Mouse (Mus musculus): ENCODE results near the gene Ndufaf7. TPM values are rescaled to one million over a fixed set of nuclear protein-coding genes. Genes with fewer than 3 reads are reported as not detected.
A peak's percentile ranks its signal among the peaks of the same experiment; 100 is the strongest.

Gene Ndufaf7
- total and polyA plus RNA-seq, 3 experiments = 4.0 to 49.4 (median 40.0) TPM

- Histone ChIP-seq H3K4me1 (ENCODE audit: insufficient read depth, low read depth, low read length) (peaks cover 19% of the 10 kb centered on the region), H3K36me3 (replicated peaks) (peaks cover 34% of the 10 kb centered on the region), H3K4me3 (ENCODE audit: low read depth, low read length) (peak within 1 kb of the TSS; percentile 81), H3K27me3 (ENCODE audit: insufficient read depth, low read length) (no peaks in the 10 kb centered on the region), H3K9me3 (replicated peaks) (no peaks in the 10 kb centered on the region)
- DNase-seq (ENCODE audit: low spot score) (peak; percentile 84), ATAC-seq (ENCODE audit: extremely low read depth, insufficient number of reproducible peaks, low FRiP score, poor library complexity, severe bottlenecking) (peak; percentile 97)
- no peak for TF ChIP-seq POLR2AphosphoS5 (IDR thresholded peaks at IDR 0.05; ENCODE audit: insufficient replicate concordance, low read depth, low read length)
- no peak for TF ChIP-seq TAL1 (conservative IDR thresholded peaks at IDR 0.05; ENCODE audit: low read depth, low read length)
- no peak for TF ChIP-seq GATA2 (IDR thresholded peaks at IDR 0.05; ENCODE audit: borderline replicate concordance, low read depth, low read length)
- no peak for TF ChIP-seq GATA1 (IDR thresholded peaks at IDR 0.05; ENCODE audit: borderline replicate concordance, low read length)
- no peak for TF ChIP-seq CTCF (IDR thresholded peaks at IDR 0.05; ENCODE audit: low read depth, low read length)
Observed at GRCm38 (mm10) chr17:78916369-78916813, 20.5 kb upstream of the Ndufaf7 start, which contains the start of gene Cebpzos. TSS of gene Cebpzos (plus strand) at chr17:78916500.

- Histone ChIP-seq H3K4me3 (ENCODE audit: low read depth, low read length) (peak overlapping the region; percentile 81), H3K36me3 (replicated peaks) (peaks cover 39% of the 10 kb centered on the region), H3K27me3 (ENCODE audit: insufficient read depth, low read length) (no peaks in the 10 kb centered on the region), H3K9me3 (replicated peaks) (no peaks in the 10 kb centered on the region), H3K4me1 (ENCODE audit: insufficient read depth, low read depth, low read length) (peaks cover 19% of the 10 kb centered on the region)
- no peak for ATAC-seq (ENCODE audit: extremely low read depth, insufficient number of reproducible peaks, low FRiP score, poor library complexity, severe bottlenecking)
- no peak for DNase-seq (ENCODE audit: low spot score)
- TF ChIP-seq TAL1 (conservative IDR thresholded peaks at IDR 0.05; ENCODE audit: low read depth, low read length) (no peak), GATA2 (IDR thresholded peaks at IDR 0.05; ENCODE audit: borderline replicate concordance, low read depth, low read length) (no peak), CTCF (IDR thresholded peaks at IDR 0.05; ENCODE audit: low read depth, low read length) (no peak), GATA1 (IDR thresholded peaks at IDR 0.05; ENCODE audit: borderline replicate concordance, low read length) (no peak), POLR2AphosphoS5 (IDR thresholded peaks at IDR 0.05; ENCODE audit: insufficient replicate concordance, low read depth, low read length) (no peak)
Observed at GRCm38 (mm10) chr17:78916899-78917298, 20.0 kb upstream of the Ndufaf7 start.

GRCm38 (mm10) chr17:78917696-78918095 lies 19.2 kb upstream of the Ndufaf7 start:
- Histone ChIP-seq H3K27me3 (ENCODE audit: insufficient read depth, low read length) (no peaks in the 10 kb centered on the region), H3K9me3 (replicated peaks) (no peaks in the 10 kb centered on the region), H3K4me1 (ENCODE audit: insufficient read depth, low read depth, low read length) (peaks cover 19% of the 10 kb centered on the region), H3K36me3 (replicated peaks) (peaks cover 46% of the 10 kb centered on the region), H3K4me3 (ENCODE audit: low read depth, low read length) (no peak overlapping the region)
- TF ChIP-seq GATA1 (IDR thresholded peaks at IDR 0.05; ENCODE audit: borderline replicate concordance, low read length) (no peak), TAL1 (conservative IDR thresholded peaks at IDR 0.05; ENCODE audit: low read depth, low read length) (no peak), POLR2AphosphoS5 (IDR thresholded peaks at IDR 0.05; ENCODE audit: insufficient replicate concordance, low read depth, low read length) (no peak), CTCF (IDR thresholded peaks at IDR 0.05; ENCODE audit: low read depth, low read length) (no peak), GATA2 (IDR thresholded peaks at IDR 0.05; ENCODE audit: borderline replicate concordance, low read depth, low read length) (no peak)
- ATAC-seq (ENCODE audit: extremely low read depth, insufficient number of reproducible peaks, low FRiP score, poor library complexity, severe bottlenecking) = no peak
- no peak for DNase-seq (ENCODE audit: low spot score)

GRCm38 (mm10) chr17:78935857-78936256 lies 1.1 kb upstream of the Ndufaf7 start:
- TF ChIP-seq CTCF (IDR thresholded peaks at IDR 0.05; ENCODE audit: low read depth, low read length) (no peak), TAL1 (conservative IDR thresholded peaks at IDR 0.05; ENCODE audit: low read depth, low read length) (no peak), POLR2AphosphoS5 (IDR thresholded peaks at IDR 0.05; ENCODE audit: insufficient replicate concordance, low read depth, low read length) (no peak), GATA2 (IDR thresholded peaks at IDR 0.05; ENCODE audit: borderline replicate concordance, low read depth, low read length) (no peak), GATA1 (IDR thresholded peaks at IDR 0.05; ENCODE audit: borderline replicate concordance, low read length) (no peak)
- peaks cover 58% of the 10 kb centered on the region for H3K36me3 ChIP-seq (replicated peaks)
- no peak for ATAC-seq (ENCODE audit: extremely low read depth, insufficient number of reproducible peaks, low FRiP score, poor library complexity, severe bottlenecking)

GRCm38 (mm10) chr17:78937229-78937853 lies 405 bp downstream of the Ndufaf7 start:
- TF ChIP-seq POLR2AphosphoS5 (IDR thresholded peaks at IDR 0.05; ENCODE audit: insufficient replicate concordance, low read depth, low read length) (no peak), GATA2 (IDR thresholded peaks at IDR 0.05; ENCODE audit: borderline replicate concordance, low read depth, low read length) (no peak), GATA1 (IDR thresholded peaks at IDR 0.05; ENCODE audit: borderline replicate concordance, low read length) (no peak), TAL1 (conservative IDR thresholded peaks at IDR 0.05; ENCODE audit: low read depth, low read length) (no peak), CTCF (IDR thresholded peaks at IDR 0.05; ENCODE audit: low read depth, low read length) (no peak)
- peak overlapping the region; percentile 97 for H3K4me3 ChIP-seq (ENCODE audit: low read depth, low read length)
- H3K27me3 ChIP-seq (ENCODE audit: insufficient read depth, low read length) = no peaks in the 10 kb centered on the region
- no peaks in the 10 kb centered on the region for H3K9me3 ChIP-seq (replicated peaks)
- ATAC-seq (ENCODE audit: extremely low read depth, insufficient number of reproducible peaks, low FRiP score, poor library complexity, severe bottlenecking) (no peak), DNase-seq (ENCODE audit: low spot score) (no peak)
- peaks cover 53% of the 10 kb centered on the region for H3K36me3 ChIP-seq (replicated peaks)
- H3K4me1 ChIP-seq (ENCODE audit: insufficient read depth, low read depth, low read length) = peaks cover 44% of the 10 kb centered on the region

More at GRCm38 (mm10) chr17:78935857-78936256, 1.1 kb upstream of the Ndufaf7 start:
- Histone ChIP-seq H3K9me3 (replicated peaks) (no peaks in the 10 kb centered on the region), H3K4me3 (ENCODE audit: low read depth, low read length) (peak overlapping the region; percentile 97), H3K27me3 (ENCODE audit: insufficient read depth, low read length) (no peaks in the 10 kb centered on the region), H3K4me1 (ENCODE audit: insufficient read depth, low read depth, low read length) (peaks cover 50% of the 10 kb centered on the region)
- DNase-seq (ENCODE audit: low spot score) = peak; percentile 13

GRCm38 (mm10) chr17:78938927-78939326 lies 2.0 kb downstream of the Ndufaf7 start:
- no peaks in the 10 kb centered on the region for H3K27me3 ChIP-seq (ENCODE audit: insufficient read depth, low read length)

More at GRCm38 (mm10) chr17:78938927-78939326, 2.0 kb downstream of the Ndufaf7 start:
- peaks cover 53% of the 10 kb centered on the region for H3K36me3 ChIP-seq (replicated peaks)
- ATAC-seq (ENCODE audit: extremely low read depth, insufficient number of reproducible peaks, low FRiP score, poor library complexity, severe bottlenecking) (no peak), DNase-seq (ENCODE audit: low spot score) (no peak)
- no peak for TF ChIP-seq GATA1 (IDR thresholded peaks at IDR 0.05; ENCODE audit: borderline replicate concordance, low read length)
- TF ChIP-seq POLR2AphosphoS5 (IDR thresholded peaks at IDR 0.05; ENCODE audit: insufficient replicate concordance, low read depth, low read length) = no peak
- no peak for TF ChIP-seq CTCF (IDR thresholded peaks at IDR 0.05; ENCODE audit: low read depth, low read length)
- no peak for TF ChIP-seq GATA2 (IDR thresholded peaks at IDR 0.05; ENCODE audit: borderline replicate concordance, low read depth, low read length)
- TF ChIP-seq TAL1 (conservative IDR thresholded peaks at IDR 0.05; ENCODE audit: low read depth, low read length) = no peak
- peaks cover 29% of the 10 kb centered on the region for H3K4me1 ChIP-seq (ENCODE audit: insufficient read depth, low read depth, low read length)
- H3K4me3 ChIP-seq (ENCODE audit: low read depth, low read length) = no peak overlapping the region
- H3K9me3 ChIP-seq (replicated peaks) = no peaks in the 10 kb centered on the region

Data from G1E (cell line).